Mouse (Mus musculus) MEL (cell line): ENCODE results near the gene Plcb3. TPM values are rescaled to one million over a fixed set of nuclear protein-coding genes. Genes with fewer than 3 reads are reported as not detected.
"Not testable (repeated sequence)": the region's sequence is repeated elsewhere in the genome, so short reads cannot be mapped to it uniquely, and the experiment has no call there.

ENCODE experiments used
- DNase-seq: peaks from one replicate; pipeline ENCODE4 v3.0.0; 2011; ENCODE audit warnings: low read depth, low spot score
- H3K27ac ChIP-seq: 2 replicates; pipeline ENCODE4 v1.5.1; 2012; ENCODE audit warnings: low read depth, mild to moderate bottlenecking, control low read depth, low read length, moderate library complexity; ENCODE audit not compliant: control insufficient read depth
- H3K27me3 ChIP-seq, 2 experiments: fragments of 150-350 bp in 1 of 2; sonication (generic) in 1 of 2; 2 replicates each; pipeline ENCODE4 v1.6.1; 2012; ENCODE audit warnings: low read length in 2 of 2, mild to moderate bottlenecking in 2 of 2, improper control_type of control experiment in 1 of 2, moderate library complexity in 1 of 2; ENCODE audit not compliant: insufficient read depth in 2 of 2, control insufficient read depth in 1 of 2
- H3K36me3 ChIP-seq, 2 experiments: 2 replicates each; pipeline ENCODE4 v1.6.1; 2012 to 2014; ENCODE audit warnings: low read length in 2 of 2, improper control_type of control experiment in 1 of 2, inconsistent platforms in 1 of 2, mild to moderate bottlenecking in 1 of 2; ENCODE audit not compliant: insufficient read depth in 2 of 2, control insufficient read depth in 1 of 2
- H3K4me1 ChIP-seq, 2 experiments: fragments of 150-350 bp in 1 of 2; sonication (generic) in 1 of 2; 2 replicates each; pipeline ENCODE4 v1.6.1; 2012; ENCODE audit warnings: low read length in 2 of 2, improper control_type of control experiment in 1 of 2, mild to moderate bottlenecking in 1 of 2; ENCODE audit not compliant: insufficient read depth in 2 of 2, control insufficient read depth in 1 of 2
- H3K4me3 ChIP-seq, 2 experiments: fragments of 150-350 bp in 1 of 2; sonication (generic) in 1 of 2; 2 replicates each; pipeline ENCODE4 v1.5.1; 2012; ENCODE audit warnings: low read depth in 2 of 2, low read length in 2 of 2, mild to moderate bottlenecking in 2 of 2, moderate library complexity in 2 of 2, control low read depth in 1 of 2, improper control_type of control experiment in 1 of 2; ENCODE audit not compliant: control insufficient read depth in 1 of 2, insufficient read depth in 1 of 2
- H3K79me2 ChIP-seq: 2 replicates; pipeline ENCODE4 v1.6.1; 2012; ENCODE audit warnings: mild to moderate bottlenecking, low read length, moderate library complexity; ENCODE audit not compliant: control insufficient read depth, poor library complexity, insufficient read depth
- H3K9ac ChIP-seq: 2 replicates; pipeline ENCODE4 v1.6.1; 2012; ENCODE audit warnings: low read depth, mild to moderate bottlenecking, control low read depth, low read length, moderate library complexity; ENCODE audit not compliant: control insufficient read depth, poor library complexity, severe bottlenecking
- H3K9me3 ChIP-seq: fragments of 150-350 bp; sonication (generic); replicated peaks from 2 replicates; pipeline ENCODE4 v1.6.1; 2012; ENCODE audit warnings: mild to moderate bottlenecking, low read length, improper control_type of control experiment, moderate library complexity; ENCODE audit not compliant: insufficient read depth
- BHLHE40 ChIP-seq: IDR thresholded peaks from 2 replicates; pipeline ENCODE4 v1.6.1; 2012; ENCODE audit warnings: low read depth, mild to moderate bottlenecking, inconsistent platforms, low read length, improper control_type of control experiment, borderline replicate concordance
- CHD2 ChIP-seq: IDR thresholded peaks from 2 replicates; pipeline ENCODE4 v1.6.1; 2011; ENCODE audit warnings: low read length, improper control_type of control experiment
- E2F4 ChIP-seq: IDR thresholded peaks from 2 replicates; pipeline ENCODE4 v1.6.1; 2011; ENCODE audit warnings: low read depth, low read length, improper control_type of control experiment, borderline replicate concordance
- ELF1 ChIP-seq: IDR thresholded peaks from 2 replicates; pipeline ENCODE4 v1.6.1; 2014; ENCODE audit warnings: low read depth, mild to moderate bottlenecking, inconsistent platforms, low read length, improper control_type of control experiment, moderate library complexity
- EP300 ChIP-seq, 2 experiments: IDR thresholded peaks; 2 replicates each; pipeline ENCODE4 v1.6.1; 2011; ENCODE audit warnings: improper control_type of control experiment in 2 of 2, low read length in 2 of 2, low read depth in 1 of 2, mild to moderate bottlenecking in 1 of 2
- HCFC1 ChIP-seq: IDR thresholded peaks from 2 replicates; pipeline ENCODE4 v1.6.1; 2012; ENCODE audit warnings: low read depth, mild to moderate bottlenecking, inconsistent platforms, low read length, improper control_type of control experiment, moderate library complexity
- KAT2A ChIP-seq: conservative IDR thresholded peaks from 2 replicates; pipeline ENCODE4 v1.6.1; 2012; ENCODE audit warnings: low read depth, low read length, improper control_type of control experiment, inconsistent platforms
- MAFK ChIP-seq: IDR thresholded peaks from 2 replicates; pipeline ENCODE4 v1.6.1; 2011; ENCODE audit warnings: low read depth, mild to moderate bottlenecking, low read length, improper control_type of control experiment, borderline replicate concordance
- MAX ChIP-seq: IDR thresholded peaks from 2 replicates; pipeline ENCODE4 v1.6.1; 2011; ENCODE audit warnings: low read length, improper control_type of control experiment
- MAZ ChIP-seq: IDR thresholded peaks from 2 replicates; pipeline ENCODE4 v1.6.1; 2012; ENCODE audit warnings: low read depth, mild to moderate bottlenecking, inconsistent platforms, low read length, improper control_type of control experiment
- MEF2A ChIP-seq: IDR thresholded peaks from 2 replicates; pipeline ENCODE4 v1.6.1; 2014; ENCODE audit warnings: low read depth, mild to moderate bottlenecking, inconsistent platforms, low read length, improper control_type of control experiment; ENCODE audit not compliant: poor library complexity, insufficient replicate concordance, severe bottlenecking; ENCODE audit errors: extremely low read depth
- MYB ChIP-seq: IDR thresholded peaks from 2 replicates; pipeline ENCODE4 v1.6.1; 2011; ENCODE audit warnings: mild to moderate bottlenecking, low read depth, low read length, improper control_type of control experiment
- NRF1 ChIP-seq: IDR thresholded peaks from 2 replicates; pipeline ENCODE4 v1.6.1; 2014; ENCODE audit warnings: low read depth, mild to moderate bottlenecking, inconsistent platforms, low read length, improper control_type of control experiment, moderate library complexity; ENCODE audit not compliant: poor library complexity, insufficient read depth, severe bottlenecking
- POLR2A ChIP-seq, 2 experiments: IDR thresholded peaks; 2 replicates each; pipeline ENCODE4 v1.6.1; 2011 to 2012; ENCODE audit warnings: low read length in 2 of 2, mild to moderate bottlenecking in 2 of 2, control low read depth in 1 of 2, improper control_type of control experiment in 1 of 2, low read depth in 1 of 2, moderate library complexity in 1 of 2; ENCODE audit not compliant: control insufficient read depth in 1 of 2, insufficient read depth in 1 of 2, poor library complexity in 1 of 2
- POLR2AphosphoS2 ChIP-seq: IDR thresholded peaks from 2 replicates; pipeline ENCODE4 v1.6.1; 2011; ENCODE audit warnings: low read length, improper control_type of control experiment
- POLR2AphosphoS5 ChIP-seq: IDR thresholded peaks from 2 replicates; pipeline ENCODE4 v1.6.1; 2012; ENCODE audit warnings: low read depth, borderline replicate concordance, mild to moderate bottlenecking, inconsistent platforms, low read length, moderate library complexity, mixed read lengths
- RAD21 ChIP-seq: IDR thresholded peaks from 2 replicates; pipeline ENCODE4 v1.6.1; 2011; ENCODE audit warnings: mild to moderate bottlenecking, low read depth, low read length, improper control_type of control experiment
- RCOR1 ChIP-seq: IDR thresholded peaks from 2 replicates; pipeline ENCODE4 v1.6.1; 2012; ENCODE audit warnings: low read depth, mild to moderate bottlenecking, inconsistent platforms, low read length, improper control_type of control experiment
- SIN3A ChIP-seq: IDR thresholded peaks from 2 replicates; pipeline ENCODE4 v1.6.1; 2012; ENCODE audit warnings: low read length, improper control_type of control experiment, inconsistent platforms
- SMC3 ChIP-seq: IDR thresholded peaks from 2 replicates; pipeline ENCODE4 v1.6.1; 2011; ENCODE audit warnings: low read depth, low read length, improper control_type of control experiment
- TAL1 ChIP-seq: IDR thresholded peaks from 2 replicates; pipeline ENCODE4 v1.6.1; 2012; ENCODE audit warnings: mild to moderate bottlenecking, inconsistent platforms, low read length, moderate library complexity, mixed read lengths
- UBTF ChIP-seq: IDR thresholded peaks from 2 replicates; pipeline ENCODE4 v1.6.1; 2012; ENCODE audit warnings: low read depth, mild to moderate bottlenecking, inconsistent platforms, low read length, improper control_type of control experiment, moderate library complexity, borderline replicate concordance; ENCODE audit not compliant: insufficient read depth
- USF1 ChIP-seq: IDR thresholded peaks from 2 replicates; pipeline ENCODE4 v1.6.1; 2014; ENCODE audit warnings: low read depth, mild to moderate bottlenecking, inconsistent platforms, low read length, improper control_type of control experiment, moderate library complexity
- USF2 ChIP-seq, 2 experiments: IDR thresholded peaks; 2 replicates each; pipeline ENCODE4 v1.6.1; 2011 to 2012; ENCODE audit warnings: improper control_type of control experiment in 2 of 2, low read length in 2 of 2, borderline replicate concordance in 1 of 2, inconsistent platforms in 1 of 2, low read depth in 1 of 2, mild to moderate bottlenecking in 1 of 2; ENCODE audit not compliant: insufficient read depth in 1 of 2
- ZC3H11A ChIP-seq: IDR thresholded peaks from 2 replicates; pipeline ENCODE4 v1.6.1; 2012; ENCODE audit warnings: low read depth, mild to moderate bottlenecking, inconsistent platforms, low read length, improper control_type of control experiment
- ZKSCAN1 ChIP-seq: IDR thresholded peaks from 2 replicates; pipeline ENCODE4 v1.6.1; 2012; ENCODE audit warnings: low read depth, mild to moderate bottlenecking, inconsistent platforms, low read length, improper control_type of control experiment, moderate library complexity
- ZMIZ1 ChIP-seq: IDR thresholded peaks from 2 replicates; pipeline ENCODE4 v1.6.1; 2012; ENCODE audit warnings: low read depth, mild to moderate bottlenecking, inconsistent platforms, low read length, improper control_type of control experiment, moderate library complexity
- ZNF384 ChIP-seq: IDR thresholded peaks from 2 replicates; pipeline ENCODE4 v1.6.1; 2012; ENCODE audit warnings: low read depth, mild to moderate bottlenecking, inconsistent platforms, low read length, improper control_type of control experiment
- polyA plus RNA-seq, 2 experiments: library from polyadenylated mRNA; stranded (reverse) in 1 of 2; unstranded in 1 of 2; fragments of >175 nt in 1 of 2; fragments of >200 nt in 1 of 2; gene quantifications; 2 replicates each; pipeline versions ENCODE4 v1.2.1 to v1.2.4; 2012; ENCODE audit warnings: low replicate concordance in 2 of 2, low read depth in 1 of 2; ENCODE audit not compliant: insufficient read length in 2 of 2, insufficient read depth in 1 of 2, missing spikeins in 1 of 2
- total RNA-seq: library from RNA; depleted of rRNA; stranded (reverse); fragments of 300-350 nt; gene quantifications from 2 replicates; pipeline ENCODE4 v1.2.3, GENCODE M21; 2012

The Plcb3 gene
- total and polyA plus RNA-seq, 3 experiments, result 12.6 to 30.8 TPM; not detected in 1

DNA sequence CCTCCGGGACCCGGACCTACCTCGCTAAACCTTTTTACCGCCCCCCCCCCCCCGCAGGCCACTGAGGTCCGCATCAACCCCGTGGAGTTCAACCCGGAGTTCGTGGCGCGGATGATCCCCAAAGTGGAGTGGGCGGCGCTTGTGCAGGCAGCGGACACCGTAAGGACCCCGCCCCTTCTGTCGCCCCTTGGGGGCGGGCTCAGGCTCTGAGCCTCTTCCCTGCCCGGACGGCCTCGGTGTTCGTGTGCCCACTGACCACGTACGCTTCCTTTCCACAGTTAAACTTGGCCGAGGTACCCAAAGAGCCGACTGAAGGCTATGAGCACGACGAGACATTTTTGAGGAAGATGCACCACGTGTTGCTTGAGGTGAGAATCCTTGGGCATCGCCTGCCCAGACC lies 66.0 kb downstream of the Plcb3 start:
- peak; percentile 79 for DNase-seq
- not testable (repeated sequence) for H3K9me3 ChIP-seq, H3K36me3 ChIP-seq, H3K27me3 ChIP-seq, H3K4me1 ChIP-seq
- Histone ChIP-seq H3K4me3 (peak overlapping the region; percentile 65 to 88), H3K27ac (peak overlapping the region; percentile 99), H3K9ac (peak overlapping the region; percentile 92), H3K79me2 (peaks cover 30% of the 10 kb centered on the region)
- TF ChIP-seq ZMIZ1 (peak; percentile 29; the same call in 1 of the 2 replicates), USF1 (peak; percentile 55; the same call in 1 of the 2 replicates), POLR2AphosphoS2 (0 out of 2 replicates have a peak, but pooled peaks have one; percentile 18)

DNA sequence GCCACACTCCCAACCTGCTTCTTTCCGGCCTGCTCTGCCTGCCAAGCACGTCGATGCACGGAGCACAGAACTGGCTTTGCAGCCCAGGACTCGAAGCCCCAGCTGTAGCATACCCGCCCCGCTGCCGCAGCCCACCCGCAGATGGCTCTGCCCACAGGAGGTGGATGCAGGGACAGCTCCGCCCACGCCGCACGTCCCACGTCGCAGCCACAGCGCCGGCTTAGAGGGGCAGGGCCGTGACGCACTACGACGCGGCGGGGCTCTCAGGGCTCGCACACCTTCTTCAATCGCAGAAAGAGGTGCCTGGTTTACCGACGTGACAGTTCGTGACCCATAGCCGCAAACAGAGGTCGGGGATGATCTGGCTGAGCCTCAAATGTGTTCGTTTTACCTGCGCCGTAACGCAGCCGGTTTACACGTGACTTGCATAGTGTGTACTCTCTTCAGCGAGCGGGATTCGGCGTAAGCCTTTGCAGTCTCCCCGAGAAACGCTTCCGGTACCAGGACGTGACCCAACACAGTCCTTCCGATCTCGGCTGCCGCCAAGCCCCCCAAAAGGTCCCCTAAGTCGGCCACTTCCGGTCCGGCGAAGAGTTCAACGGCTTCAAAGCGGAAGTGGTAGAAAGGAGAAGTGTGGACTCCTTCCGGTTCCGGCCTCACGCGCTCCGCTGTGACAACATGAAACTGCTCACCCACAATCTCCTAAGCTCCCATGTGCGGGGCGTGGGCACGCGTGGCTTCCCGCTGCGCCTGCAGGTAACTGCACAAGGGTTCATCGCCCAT lies 66.6 kb downstream of the Plcb3 start, which contains the start of the genes Trmt112 and Prdx5:
Gene Trmt112 (plus strand): TSS at position 192 of the 783 bp plus-strand sequence.
Gene Prdx5 (minus strand): TSS at position 600 of the 783 bp plus-strand sequence.
- H3K79me2 ChIP-seq, result peaks cover 30% of the 10 kb centered on the region
- H3K4me1 ChIP-seq, result peaks cover 0 to 8% of the 10 kb centered on the region in 2 experiments; a peak in 2 of 4 replicates
- no peaks in the 10 kb centered on the region for H3K27me3 ChIP-seq
- DNase-seq, result peak; percentile 98
- peaks cover 3 to 10% of the 10 kb centered on the region in 2 experiments for H3K36me3 ChIP-seq
- peak within 1 kb of the TSS; percentile 99 for H3K27ac ChIP-seq
- H3K9me3 ChIP-seq, result no peaks in the 10 kb centered on the region
- H3K4me3 ChIP-seq, result peak within 1 kb of the TSS; percentile 65 to 88
- H3K9ac ChIP-seq, result peak within 1 kb of the TSS; percentile 92
- TF ChIP-seq POLR2AphosphoS5 (peak; percentile 68; the same call in 1 of the 2 replicates), RCOR1 (peak; percentile 46; the same call in 1 of the 2 replicates), POLR2AphosphoS2 (peak; percentile 84; the same call in 1 of the 2 replicates), ZC3H11A (no peak), MAX (peak; percentile 88), USF1 (peak; percentile 65), NRF1 (no peak), CHD2 (peak; percentile 68), MYB (peak; percentile 83), ZKSCAN1 (no peak), SMC3 (0 out of 2 replicates have a peak, but pooled peaks have one; percentile 13), E2F4 (peak; percentile 50; the same call in 1 of the 2 replicates), HCFC1 (peak; percentile 87), ZNF384 (no peak), MAFK (no peak), POLR2A (IDR thresholded peaks at IDR 0.05; ENCODE audit: control insufficient read depth in 1 of 2, insufficient read depth in 1 of 2, low read depth in 1 of 2, low read length in 2 of 2, poor library complexity in 1 of 2) (peak; percentile 90 to 94), SIN3A (peak; percentile 89), EP300 (IDR thresholded peaks at IDR 0.05; ENCODE audit: low read depth in 1 of 2, low read length in 2 of 2) (peak in 1 of 2 experiments; percentile 67; a peak in 2 of 4 replicates), MEF2A (no peak), ELF1 (peak; percentile 90), RAD21 (no peak), UBTF (no peak), USF2 (IDR thresholded peaks at IDR 0.05; ENCODE audit: borderline replicate concordance in 1 of 2, insufficient read depth in 1 of 2, low read depth in 1 of 2, low read length in 2 of 2) (no peak), BHLHE40 (peak; percentile 63; the same call in 1 of the 2 replicates), TAL1 (no peak), MAZ (peak; percentile 33; the same call in 1 of the 2 replicates), KAT2A (peak; percentile 77)
